Mouse (Mus musculus) small intestine, adult 2 months (tissue): Measurements from ENCODE around the gene 3110021N24Rik.

Experiments used
- CTCF ChIP-seq: fragments of 200-500 bp; IDR thresholded peaks from 2 replicates; pipeline ENCODE4 v1.5.1; 2012; ENCODE audit warnings: low read depth, mild to moderate bottlenecking, control low read depth, inconsistent platforms, low read length, moderate library complexity, mixed read lengths; ENCODE audit not compliant: insufficient replicate concordance, insufficient read length; ENCODE audit errors: extremely low read depth
- POLR2A ChIP-seq: fragments of 200-500 bp; IDR thresholded peaks from 2 replicates; pipeline ENCODE4 v1.6.1; 2012; ENCODE audit warnings: low read depth, mild to moderate bottlenecking, control low read depth, inconsistent platforms, low read length, moderate library complexity

- no peak for TF ChIP-seq CTCF
- no peak for TF ChIP-seq POLR2A
Measured at GRCm38 (mm10) chr4:108781596-108781995, 62.1 kb downstream of the 3110021N24Rik start.
